Mouse (Mus musculus) cortical plate, adult 2 months (tissue): ENCODE measurements at regions not wholly inside any gene's neighbourhood (a gene's known extent, or its start where the extent isn't known, plus 50 kb on each side); places are given as distances from the start of the nearest gene placed in this dataset.

Experiments used
- CTCF ChIP-seq: fragments of 200-500 bp; IDR thresholded peaks from 2 replicates; pipeline ENCODE4 v1.5.1; 2011; ENCODE audit warnings: mild to moderate bottlenecking, control low read depth, low read length; ENCODE audit not compliant: insufficient read depth; ENCODE audit errors: extremely low read depth
- POLR2A ChIP-seq: fragments of 200-500 bp; IDR thresholded peaks from 2 replicates; pipeline ENCODE4 v1.6.1; 2011; ENCODE audit warnings: mild to moderate bottlenecking, low read length, control low read depth; ENCODE audit not compliant: insufficient read depth; ENCODE audit errors: extremely low read depth

- no peak for TF ChIP-seq CTCF
- TF ChIP-seq POLR2A: no peak
Measured at GRCm38 (mm10) chr13:99124141-99124540, 60.5 kb upstream of the Zfp366 start.
